Mouse (Mus musculus) urinary bladder, postnatal 14 days (tissue): ENCODE results near the gene Cstf1.
A peak's percentile ranks its signal among the peaks of the same experiment; 100 is the strongest.

Experiments used
- DNase-seq: peaks from one replicate; pipeline ENCODE4 v3.0.0; 2021; ENCODE audit warnings: low spot score

The Cstf1 gene

DNA sequence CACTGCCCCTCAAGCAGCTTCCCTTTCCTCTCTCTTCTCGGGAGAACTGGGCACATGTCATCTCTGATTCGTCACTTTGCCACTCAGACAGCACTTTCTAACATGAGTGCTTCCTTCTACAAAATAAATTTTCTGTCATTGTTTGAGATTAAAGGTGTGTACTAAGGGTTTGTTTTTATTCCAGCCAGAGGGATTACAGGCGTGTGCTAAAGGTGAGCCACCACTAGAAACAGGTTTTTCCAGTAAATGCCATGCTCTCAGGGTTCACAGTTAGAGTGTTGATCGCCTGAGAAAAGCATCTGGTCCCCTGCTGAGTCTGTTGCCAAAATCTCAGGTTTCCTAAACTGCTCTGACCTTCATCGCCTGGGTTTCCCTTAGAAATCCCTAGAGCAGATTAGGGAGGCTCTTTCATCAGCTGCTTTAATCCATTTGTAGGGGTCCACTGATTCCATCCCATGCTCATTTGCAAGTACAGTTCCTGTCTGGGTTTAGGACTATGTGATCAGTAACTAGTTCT is 6.6 kb downstream of the Cstf1 start:
- DNase-seq, result no peak

GRCm38 (mm10) chr2:172378332-172378731 is 7.9 kb downstream of the Cstf1 start:
- DNase-seq, result peak; percentile 42

DNA sequence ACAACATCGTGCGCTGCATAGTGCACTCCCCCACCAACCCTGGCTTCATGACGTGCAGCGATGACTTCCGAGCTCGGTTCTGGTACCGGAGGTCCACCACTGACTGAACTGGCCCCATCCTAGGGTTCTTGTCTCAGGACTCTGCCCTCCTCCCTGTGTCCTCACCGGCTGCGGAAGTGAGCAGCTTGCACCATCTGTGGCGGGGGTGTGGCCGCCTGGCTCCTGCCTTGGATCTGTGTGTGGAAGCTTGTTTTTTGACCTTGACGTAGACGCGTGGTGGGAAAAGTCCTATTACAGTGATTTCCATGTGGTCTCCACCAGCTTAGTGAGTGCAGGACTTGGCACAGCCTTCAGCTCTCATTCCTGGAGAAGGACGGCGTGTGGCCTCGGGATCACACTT is 10.0 kb downstream of the Cstf1 start:
- DNase-seq, result no peak

GRCm38 (mm10) chr2:172381341-172381740 is 10.9 kb downstream of the Cstf1 start:
- no peak for DNase-seq

- no peak for DNase-seq
These were observed 11.4 kb downstream of the Cstf1 start for GRCm38 (mm10) chr2:172381898-172382297.

- DNase-seq, result no peak
These were observed 14.2 kb downstream of the Cstf1 start for GRCm38 (mm10) chr2:172384715-172385114.

- DNase-seq, result no peak
These were observed 19.9 kb downstream of the Cstf1 start for GRCm38 (mm10) chr2:172390341-172390740.

DNA sequence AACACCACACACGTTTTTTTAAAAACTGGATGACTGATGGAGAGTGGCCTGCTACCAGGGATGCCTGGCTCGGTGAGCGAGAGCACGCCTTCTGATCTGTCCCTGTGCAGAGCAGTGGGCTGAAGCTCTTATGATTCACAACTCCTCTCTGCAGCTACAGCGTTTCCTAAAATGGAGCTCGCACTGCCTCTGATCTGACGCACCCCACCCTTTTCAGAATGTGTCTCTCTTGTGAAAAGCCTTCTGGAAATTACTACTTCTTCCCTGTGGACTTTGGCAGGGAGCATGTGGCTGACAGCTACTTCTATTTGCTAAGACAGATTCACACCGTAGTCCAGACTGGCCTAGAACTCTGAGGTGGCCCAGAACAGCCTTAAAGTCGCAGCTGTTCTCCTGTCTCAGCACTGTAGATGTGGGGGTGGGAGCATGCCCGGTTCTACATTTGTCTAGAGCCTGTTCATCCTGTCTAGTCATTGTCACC is 21.6 kb downstream of the Cstf1 start:
- no peak for DNase-seq

- DNase-seq, result no peak
These were observed 23.0 kb downstream of the Cstf1 start, which contains the start of gene Cass4 for GRCm38 (mm10) chr2:172393391-172394051. TSS of gene Cass4 (plus strand) at chr2:172393794.

DNA sequence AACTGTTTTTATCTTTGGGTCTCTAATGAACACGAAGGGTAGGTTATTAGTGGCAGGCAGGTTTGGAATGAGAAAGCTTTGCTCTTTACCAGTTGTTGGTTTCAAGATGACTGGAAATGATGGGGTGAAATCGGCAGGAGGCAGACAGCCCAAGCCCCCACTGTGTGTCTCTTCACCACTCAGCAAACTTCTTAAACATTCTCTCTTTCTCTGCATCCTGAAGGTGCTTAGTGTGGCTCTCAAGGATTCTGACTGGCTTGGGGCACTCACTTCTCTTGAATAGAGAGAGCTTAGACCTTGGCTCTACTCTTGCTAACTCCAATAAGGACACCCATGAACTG is 23.5 kb downstream of the Cstf1 start:
- no peak for DNase-seq

GRCm38 (mm10) chr2:172394671-172395070 is 24.2 kb downstream of the Cstf1 start:
- DNase-seq, result no peak

DNA sequence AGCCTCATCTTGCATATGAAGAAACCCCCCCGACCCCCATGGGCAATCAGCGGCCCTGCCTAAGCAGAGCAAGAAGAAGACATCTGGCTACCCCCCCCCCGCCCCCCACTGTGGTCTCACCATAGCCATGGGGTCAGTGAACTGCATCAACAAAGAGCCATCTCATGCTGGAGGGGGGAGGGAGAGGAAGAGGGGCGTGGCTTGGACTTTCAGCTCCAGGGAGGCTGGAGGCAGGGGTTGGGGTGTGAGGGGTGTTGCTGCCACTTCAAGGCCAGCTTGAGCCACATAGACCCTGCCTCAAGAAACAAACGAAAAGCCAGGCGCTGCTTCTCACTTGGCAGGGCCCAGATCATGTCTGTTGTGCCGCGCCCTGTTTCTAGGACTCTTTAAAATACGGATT is 25.5 kb downstream of the Cstf1 start:
- no peak for DNase-seq

DNA sequence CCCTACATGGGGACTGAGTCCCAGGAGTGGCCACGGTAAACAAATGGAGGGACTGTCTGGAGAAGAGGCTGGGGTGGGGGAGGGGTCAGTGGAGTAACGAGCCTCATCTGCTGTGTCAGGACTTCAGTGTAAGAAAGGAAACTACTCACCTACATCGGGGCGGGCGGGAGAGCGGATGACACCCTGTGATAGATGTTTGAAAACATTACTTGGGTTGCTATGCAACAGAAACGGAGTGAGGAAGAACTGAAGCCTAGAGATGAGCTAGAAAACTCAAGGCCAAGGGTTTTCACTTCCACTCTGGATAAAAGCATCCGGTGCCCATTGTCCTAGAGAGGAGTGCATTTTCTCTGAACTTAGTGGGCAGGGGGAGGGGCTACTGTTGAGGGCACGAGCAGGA is 29.4 kb downstream of the Cstf1 start:
- DNase-seq, result no peak

DNA sequence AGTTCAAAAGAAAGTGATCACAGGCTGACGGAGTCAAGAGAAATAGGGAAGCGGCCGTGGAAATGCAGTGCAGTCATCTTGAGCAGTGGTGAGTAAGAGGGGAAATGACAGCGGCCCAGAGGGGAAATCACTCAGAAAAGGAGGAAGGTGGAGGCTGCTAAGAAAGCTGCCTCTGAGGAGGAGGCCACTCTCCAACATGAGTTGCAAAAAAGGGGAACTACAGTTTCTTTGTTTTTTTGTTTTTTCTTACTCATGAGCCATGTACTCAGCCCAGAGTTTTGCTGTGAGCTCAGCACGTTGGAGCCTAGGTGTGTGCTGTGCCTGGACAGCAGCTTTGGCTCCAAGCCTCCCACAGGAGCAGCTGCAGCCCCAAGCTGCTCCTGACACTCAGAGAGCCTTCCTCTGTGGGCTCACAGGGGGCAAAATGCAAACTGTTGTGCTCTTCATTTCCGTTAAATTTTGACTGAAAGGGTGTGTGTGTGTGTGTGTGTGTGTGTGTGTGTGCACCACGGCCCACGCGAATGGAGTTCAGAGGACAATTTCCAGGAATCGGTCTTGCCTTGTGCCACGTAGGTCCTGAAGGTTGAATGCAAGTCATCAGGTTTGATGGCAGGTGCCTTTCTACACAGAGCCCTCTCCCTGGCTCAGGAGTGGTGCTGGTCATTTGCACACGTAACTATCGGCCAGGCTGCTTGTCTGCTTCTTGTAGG is 30.8 kb downstream of the Cstf1 start:
- DNase-seq, result no peak

DNA sequence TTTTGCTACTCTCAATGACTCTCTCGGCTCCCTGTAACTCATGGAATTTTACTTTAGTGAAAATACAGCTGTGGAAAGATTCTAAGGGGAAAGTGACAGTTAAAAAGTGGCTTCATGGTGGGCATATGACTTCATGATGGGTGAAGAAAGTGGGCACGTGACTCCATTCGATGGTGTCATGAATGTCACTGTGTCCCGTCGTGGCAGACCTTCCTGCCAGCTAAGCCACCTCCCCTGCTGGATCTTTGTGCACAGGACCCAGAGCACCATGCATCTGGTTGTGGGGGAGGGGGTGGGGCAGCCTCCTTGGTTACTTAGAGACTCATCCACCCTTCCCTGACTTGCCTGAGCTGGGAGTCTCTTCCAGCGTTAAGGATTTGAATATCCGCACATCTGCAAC is 33.8 kb downstream of the Cstf1 start:
- no peak for DNase-seq

- no peak for DNase-seq
These were observed 34.5 kb downstream of the Cstf1 start for GRCm38 (mm10) chr2:172405011-172405410.

DNA sequence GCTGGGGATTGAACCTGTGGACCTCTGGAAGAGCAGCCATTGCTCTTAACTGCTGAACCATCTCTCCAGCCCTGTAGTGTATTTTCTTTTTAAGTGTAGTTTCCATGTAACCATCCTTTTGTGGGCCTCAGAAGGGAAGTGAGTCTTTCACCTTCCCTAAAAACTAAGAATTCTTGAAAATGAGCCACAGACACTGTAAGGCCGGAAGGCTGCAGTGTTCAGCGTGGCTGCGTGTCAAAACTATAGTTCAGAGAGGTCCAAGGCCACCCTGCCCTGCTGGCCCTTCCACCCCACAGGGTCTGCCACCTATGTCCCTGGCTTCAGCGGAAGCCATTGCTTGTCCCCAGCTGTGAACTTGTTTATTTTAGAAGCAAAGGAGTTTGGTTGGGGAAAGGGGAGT is 35.7 kb downstream of the Cstf1 start:
- no peak for DNase-seq

DNA sequence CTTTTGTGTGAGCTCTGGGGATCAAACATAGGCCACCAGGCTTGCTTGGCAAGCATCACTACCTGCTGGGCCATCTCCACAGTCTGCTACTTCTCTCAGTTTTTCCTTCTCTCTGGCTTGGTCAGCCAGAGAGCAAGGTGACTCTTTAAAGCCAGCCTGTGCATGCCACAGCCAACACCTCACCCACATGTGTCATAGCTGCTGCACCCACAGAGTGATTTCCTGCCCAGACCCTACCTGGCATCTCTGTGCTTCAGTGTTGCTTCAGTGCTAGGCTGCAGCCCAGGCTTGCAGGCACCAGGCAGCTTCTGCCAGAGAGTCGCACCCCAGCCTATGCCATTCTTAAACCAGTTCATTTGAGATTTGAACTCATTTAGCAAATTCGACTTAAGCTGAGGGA is 37.0 kb downstream of the Cstf1 start:
- DNase-seq, result no peak

DNA sequence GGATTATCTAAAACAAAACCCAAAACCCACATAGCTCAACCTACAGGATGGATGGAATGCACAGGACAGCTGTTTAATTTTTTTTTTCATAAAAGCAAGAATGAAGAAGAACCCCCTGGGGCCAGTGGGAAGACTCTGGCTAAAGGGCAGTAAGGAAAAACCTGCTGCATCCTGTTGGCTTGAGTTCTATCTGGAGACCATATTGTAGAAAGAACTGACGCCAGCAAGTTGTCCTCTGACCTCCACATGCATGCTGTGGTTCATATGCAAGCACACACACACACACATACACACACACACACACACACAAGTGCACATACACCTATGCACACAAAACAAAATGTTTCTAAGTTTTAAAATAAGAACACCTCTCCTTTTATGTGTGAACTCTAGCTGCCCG is 40.2 kb downstream of the Cstf1 start:
- DNase-seq, result no peak

DNA sequence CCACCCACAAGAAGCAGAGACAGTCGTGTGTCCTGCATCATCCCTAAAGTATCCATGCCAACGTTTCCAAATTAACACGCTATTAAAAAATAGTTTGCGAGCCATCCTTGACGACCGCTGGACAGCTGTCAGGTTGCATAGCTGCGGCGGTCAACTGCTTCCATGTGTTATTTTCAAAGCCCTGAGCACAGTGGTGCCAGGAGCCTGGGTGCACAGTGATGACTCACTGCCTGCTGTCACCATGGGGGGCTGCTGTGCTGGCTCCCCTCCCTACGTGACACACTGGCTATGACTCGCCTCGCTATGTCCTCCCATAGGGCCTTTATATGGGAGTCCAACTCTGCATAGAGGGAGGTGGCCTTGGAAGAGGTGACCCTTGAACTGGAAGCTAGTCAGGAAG is 40.6 kb downstream of the Cstf1 start:
- DNase-seq, result no peak

DNA sequence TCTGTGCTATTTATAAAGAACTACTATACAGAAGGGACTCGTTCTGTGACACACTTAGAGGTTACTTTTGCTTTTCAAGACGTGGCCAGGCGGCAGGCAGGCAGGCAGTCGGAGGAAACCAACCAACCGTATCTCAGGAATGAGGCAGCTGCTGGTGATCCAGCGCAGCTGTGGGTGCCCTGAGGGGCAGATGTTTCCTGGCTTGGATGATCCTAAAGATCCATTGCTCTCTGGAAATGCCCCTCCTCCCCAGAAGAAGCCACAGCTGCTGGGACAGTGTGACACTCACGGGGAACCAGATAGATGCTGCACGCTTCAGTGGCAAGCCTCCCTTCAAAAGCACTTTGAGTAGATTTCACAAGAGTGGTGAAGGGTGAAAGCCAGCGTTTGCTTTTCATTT is 42.0 kb downstream of the Cstf1 start:
- no peak for DNase-seq

GRCm38 (mm10) chr2:172413273-172413672 is 42.8 kb downstream of the Cstf1 start:
- no peak for DNase-seq

GRCm38 (mm10) chr2:172413894-172414293 is 43.4 kb downstream of the Cstf1 start:
- DNase-seq, result no peak

DNA sequence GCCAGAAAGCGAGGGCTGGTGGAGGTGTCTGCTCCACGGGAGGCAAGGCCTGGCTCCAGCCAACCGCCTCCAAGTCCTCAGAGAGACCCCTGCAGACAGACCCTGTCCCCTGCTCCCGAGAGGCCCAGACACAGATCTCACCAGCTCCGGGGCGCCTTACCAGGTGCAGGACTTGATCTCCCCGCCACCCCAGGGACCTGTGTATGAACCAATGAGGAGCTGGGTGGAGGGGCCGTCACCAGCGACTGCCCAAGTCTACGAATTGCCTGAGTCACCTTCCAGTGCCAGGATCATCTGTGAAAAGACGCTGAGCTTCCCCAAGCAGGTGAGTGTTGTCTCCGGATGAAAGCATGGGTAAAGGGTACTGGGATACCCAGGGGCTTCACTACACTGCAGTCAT is 45.7 kb downstream of the Cstf1 start:
- DNase-seq, result no peak
